Mouse (Mus musculus) CH12.LX (cell line): ENCODE results near the gene Rap1a. TPM values are rescaled to one million over a fixed set of nuclear protein-coding genes. Genes with fewer than 3 reads are reported as not detected.
A peak's percentile ranks its signal among the peaks of the same experiment; 100 is the strongest.

Experiments used
- DNase-seq: peaks from one replicate; pipeline ENCODE4 v3.0.0-alpha.2; 2013; ENCODE audit errors: extremely low read depth
- H3K27ac ChIP-seq: 2 replicates; pipeline ENCODE4 v1.5.1; 2012; ENCODE audit warnings: low read depth, mild to moderate bottlenecking, control low read depth, moderate library complexity; ENCODE audit not compliant: insufficient read depth
- H3K27me3 ChIP-seq: replicated peaks from 2 replicates; pipeline ENCODE3; 2012; ENCODE audit warnings: inconsistent platforms
- H3K36me3 ChIP-seq, 2 experiments: replicated peaks in 1 of 2; 2 replicates each; pipeline versions ENCODE3 to v1.6.1; 2012; ENCODE audit warnings: inconsistent platforms in 1 of 2, low read length in 1 of 2, mild to moderate bottlenecking in 1 of 2, mixed read lengths in 1 of 2, moderate library complexity in 1 of 2; ENCODE audit not compliant: control insufficient read depth in 1 of 2, insufficient read depth in 1 of 2
- H3K4me1 ChIP-seq, 2 experiments: 2 replicates each; pipeline ENCODE4 v1.6.1; 2012; ENCODE audit warnings: inconsistent platforms in 1 of 2, moderate library complexity in 1 of 2; ENCODE audit not compliant: insufficient read depth in 2 of 2, control insufficient read depth in 1 of 2
- H3K4me2 ChIP-seq: 2 replicates; pipeline ENCODE4 v1.6.1; 2012; ENCODE audit warnings: low read depth, mild to moderate bottlenecking, control low read depth; ENCODE audit not compliant: poor library complexity, insufficient read depth, severe bottlenecking
- H3K4me3 ChIP-seq, 3 experiments: fragments of 150-350 bp in 1 of 3; sonication (generic) in 1 of 3; replicated peaks in 1 of 3; 2 replicates each; pipeline versions ENCODE3 to v1.5.1; 2011 to 2012; ENCODE audit warnings: low read depth in 2 of 3, low read length in 2 of 3, mild to moderate bottlenecking in 2 of 3, moderate library complexity in 2 of 3, control low read depth in 1 of 3, improper control_type of control experiment in 1 of 3, inconsistent platforms in 1 of 3, mixed read lengths in 1 of 3; ENCODE audit not compliant: poor library complexity in 1 of 3
- H3K79me2 ChIP-seq: replicated peaks from 2 replicates; pipeline ENCODE4 v1.6.1; 2012; ENCODE audit warnings: mild to moderate bottlenecking, moderate library complexity; ENCODE audit not compliant: control insufficient read depth, poor library complexity, insufficient read depth, severe bottlenecking; ENCODE audit errors: extremely low read depth
- H3K9ac ChIP-seq: 2 replicates; pipeline ENCODE4 v1.6.1; 2012; ENCODE audit warnings: low read depth, mild to moderate bottlenecking, control low read depth, moderate library complexity; ENCODE audit not compliant: insufficient read depth
- H3K9me3 ChIP-seq: replicated peaks from 2 replicates; pipeline ENCODE3; 2012; ENCODE audit warnings: low read length, inconsistent platforms, mixed read lengths
- CHD1 ChIP-seq: IDR thresholded peaks from 2 replicates; pipeline ENCODE4 v1.6.1; 2012; ENCODE audit warnings: low read depth, low read length, improper control_type of control experiment, inconsistent platforms
- CHD2 ChIP-seq: IDR thresholded peaks from 2 replicates; pipeline ENCODE4 v1.6.1; 2011; ENCODE audit warnings: low read length, improper control_type of control experiment
- E2F4 ChIP-seq: IDR thresholded peaks from 2 replicates; pipeline ENCODE4 v1.6.1; 2011; ENCODE audit warnings: low read depth, low read length, improper control_type of control experiment; ENCODE audit not compliant: insufficient replicate concordance
- ETS1 ChIP-seq: conservative IDR thresholded peaks from 2 replicates; pipeline ENCODE4 v1.6.1; 2012; ENCODE audit warnings: low read depth, mild to moderate bottlenecking, inconsistent platforms, low read length, improper control_type of control experiment, moderate library complexity
- IRF4 ChIP-seq: IDR thresholded peaks from 2 replicates; pipeline ENCODE4 v1.6.1; 2014; ENCODE audit warnings: low read depth, mild to moderate bottlenecking, inconsistent platforms, low read length, improper control_type of control experiment
- MXI1 ChIP-seq: IDR thresholded peaks from 2 replicates; pipeline ENCODE4 v1.6.1; 2011; ENCODE audit warnings: mild to moderate bottlenecking, low read depth, low read length, improper control_type of control experiment
- NELFE ChIP-seq: IDR thresholded peaks from 2 replicates; pipeline ENCODE4 v1.6.1; 2011; ENCODE audit warnings: low read depth, low read length, improper control_type of control experiment
- NRF1 ChIP-seq: IDR thresholded peaks from 2 replicates; pipeline ENCODE4 v1.6.1; 2014; ENCODE audit warnings: low read depth, mild to moderate bottlenecking, inconsistent platforms, low read length, improper control_type of control experiment, moderate library complexity
- PAX5 ChIP-seq: IDR thresholded peaks from 2 replicates; pipeline ENCODE4 v1.6.1; 2012; ENCODE audit warnings: low read length, inconsistent platforms, mixed read lengths
- POLR2A ChIP-seq: IDR thresholded peaks from 2 replicates; pipeline ENCODE4 v1.6.1; 2011; ENCODE audit warnings: low read depth, mild to moderate bottlenecking, improper control_type of control experiment, low read length
- SIN3A ChIP-seq: IDR thresholded peaks from 2 replicates; pipeline ENCODE4 v1.6.1; 2012; ENCODE audit warnings: low read length, improper control_type of control experiment, inconsistent platforms
- ZMIZ1 ChIP-seq: IDR thresholded peaks from 2 replicates; pipeline ENCODE4 v1.6.1; 2012; ENCODE audit warnings: low read depth, mild to moderate bottlenecking, inconsistent platforms, low read length, improper control_type of control experiment
- dilution Hi-C: fragments of 300-500 bp; cut with MboI; formaldehyde crosslinking; loops from 2 replicates; pipeline ENCODE4 v1.14.3; 2020; ENCODE audit warnings: low sequenced_read_pairs; ENCODE audit not compliant: extremely low pct_unique_long_range_greater_than_20kb, extremely low pct_ligation_motif_present
- in situ Hi-C: fragments of 300-500 bp; cut with MboI; formaldehyde crosslinking; loops from 3 replicates; pipeline ENCODE4 v1.14.3; 2019; ENCODE audit warnings: low sequenced_read_pairs, low pct_ligation_motif_present, low pct_unique_long_range_greater_than_20kb, mixed read lengths
- polyA plus RNA-seq: library from polyadenylated mRNA; unstranded; fragments of >175 nt; gene quantifications from 2 replicates; pipeline ENCODE4 v1.2.1, GENCODE M21; 2012; ENCODE audit warnings: low read depth; ENCODE audit not compliant: insufficient read length
- total RNA-seq, 2 experiments: library from RNA; depleted of rRNA; stranded (reverse); fragments of 300-350 nt in 1 of 2; fragments of >200 nt in 1 of 2; gene quantifications; 2 replicates each; pipeline ENCODE4 v1.2.3; 2012 to 2014

The Rap1a gene
- total and polyA plus RNA-seq, 3 experiments, result 63.3 to 250 (median 209) TPM

GRCm38 (mm10) chr3:105799375-105799774 is 1.8 kb downstream of the Rap1a start:
- Histone ChIP-seq H3K27ac (peak overlapping the region; percentile 3; the same call in 1 of the 2 replicates), H3K36me3 (no peaks in the 10 kb centered on the region), H3K4me1 (peaks cover 11 to 50% of the 10 kb centered on the region in 2 experiments), H3K9me3 (no peaks in the 10 kb centered on the region), H3K4me2 (peak overlapping the region; percentile 96), H3K4me3 (peak overlapping the region; percentile 76 to 83 (median 78)), H3K27me3 (no peaks in the 10 kb centered on the region), H3K9ac (peak overlapping the region; percentile 94), H3K79me2 (peaks cover 50% of the 10 kb centered on the region)
- dilution Hi-C loops, result no loop called here
- no peak for TF ChIP-seq ETS1
- peak; percentile 65; the same call in 1 of the 2 replicates for TF ChIP-seq CHD2
- no peak for TF ChIP-seq SIN3A
- TF ChIP-seq POLR2A, result no peak
- peak; percentile 37; the same call in 1 of the 2 replicates for TF ChIP-seq MXI1
- 0 out of 2 replicates have a peak, but pooled peaks have one; percentile 2 for TF ChIP-seq ZMIZ1
- 0 out of 2 replicates have a peak, but pooled peaks have one; percentile 20 for TF ChIP-seq IRF4
- TF ChIP-seq PAX5, result no peak
- TF ChIP-seq E2F4, result no peak
- peak; percentile 38 for DNase-seq
- in situ Hi-C loops, result no loop called here

DNA sequence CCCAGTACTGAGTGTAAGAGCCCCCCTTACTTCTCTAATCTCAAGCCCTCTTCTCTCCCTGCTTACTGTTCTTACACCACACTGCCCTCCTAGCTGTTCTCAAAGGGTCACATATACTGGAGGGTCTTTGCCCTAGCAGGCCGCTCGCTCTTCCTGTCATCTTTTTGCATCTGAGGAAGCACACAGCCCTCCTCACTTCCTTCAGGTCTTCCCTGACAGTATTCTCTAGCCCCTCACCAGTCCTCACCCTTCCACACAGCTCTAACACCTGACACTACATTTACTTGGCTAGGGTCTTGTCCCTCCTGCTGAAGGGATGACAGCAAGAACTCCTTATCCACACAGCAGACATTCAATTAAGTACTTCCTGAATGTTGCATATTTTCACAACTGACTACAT is 2.4 kb downstream of the Rap1a start:
- no peaks in the 10 kb centered on the region for H3K36me3 ChIP-seq
- peak overlapping the region; percentile 96 for H3K4me2 ChIP-seq
- in situ Hi-C loops, result no loop called here
- dilution Hi-C loops, result no loop called here
- DNase-seq, result no peak
- no peaks in the 10 kb centered on the region for H3K9me3 ChIP-seq
- H3K27me3 ChIP-seq, result no peaks in the 10 kb centered on the region
- H3K9ac ChIP-seq, result peak overlapping the region; percentile 64
- peak overlapping the region; percentile 42 for H3K27ac ChIP-seq
- H3K4me3 ChIP-seq, result peak overlapping the region; percentile 49 to 83 (median 76)
- H3K79me2 ChIP-seq, result peaks cover 56% of the 10 kb centered on the region
- TF ChIP-seq POLR2A (0 out of 2 replicates have a peak, but pooled peaks have one; percentile 14), SIN3A (no peak)
- H3K4me1 ChIP-seq, result peaks cover 8 to 50% of the 10 kb centered on the region in 2 experiments

GRCm38 (mm10) chr3:105797427-105797826 is 3.7 kb downstream of the Rap1a start:
- DNase-seq, result no peak
- H3K4me2 ChIP-seq, result peak overlapping the region; percentile 93
- H3K4me1 ChIP-seq, result peaks cover 3 to 36% of the 10 kb centered on the region in 2 experiments; a peak in 3 of 4 replicates
- H3K79me2 ChIP-seq, result peaks cover 67% of the 10 kb centered on the region
- H3K36me3 ChIP-seq, result peaks cover under 1 to 7% of the 10 kb centered on the region in 2 experiments
- in situ Hi-C loops (no loop called here), dilution Hi-C loops (no loop called here)
- peak overlapping the region; percentile 59 for H3K9ac ChIP-seq
- peak overlapping the region in 2 of 3 experiments; percentile 25 to 76 for H3K4me3 ChIP-seq
- 0 out of 2 replicates have a peak overlapping the region, but pooled peaks have one; percentile 33 for H3K27ac ChIP-seq
- no peaks in the 10 kb centered on the region for H3K27me3 ChIP-seq
- no peak for TF ChIP-seq NELFE
- TF ChIP-seq NRF1, result no peak
- TF ChIP-seq CHD1, result peak; percentile 30; the same call in 1 of the 2 replicates
- H3K9me3 ChIP-seq, result peaks cover 4% of the 10 kb centered on the region
